Mouse (Mus musculus) bone marrow, adult 2 months (tissue): ENCODE data around the gene C4b.

Experiments used
- CTCF ChIP-seq: fragments of 200-500 bp; IDR thresholded peaks from 2 replicates; pipeline ENCODE4 v1.5.1; 2011; ENCODE audit warnings: low read length, control low read depth; ENCODE audit not compliant: control insufficient read depth, insufficient read depth
- POLR2A ChIP-seq: fragments of 200-500 bp; IDR thresholded peaks from 2 replicates; pipeline ENCODE4 v1.6.1; 2011; ENCODE audit warnings: low read depth, mild to moderate bottlenecking, control low read depth, low read length, borderline replicate concordance; ENCODE audit not compliant: control insufficient read depth

DNA sequence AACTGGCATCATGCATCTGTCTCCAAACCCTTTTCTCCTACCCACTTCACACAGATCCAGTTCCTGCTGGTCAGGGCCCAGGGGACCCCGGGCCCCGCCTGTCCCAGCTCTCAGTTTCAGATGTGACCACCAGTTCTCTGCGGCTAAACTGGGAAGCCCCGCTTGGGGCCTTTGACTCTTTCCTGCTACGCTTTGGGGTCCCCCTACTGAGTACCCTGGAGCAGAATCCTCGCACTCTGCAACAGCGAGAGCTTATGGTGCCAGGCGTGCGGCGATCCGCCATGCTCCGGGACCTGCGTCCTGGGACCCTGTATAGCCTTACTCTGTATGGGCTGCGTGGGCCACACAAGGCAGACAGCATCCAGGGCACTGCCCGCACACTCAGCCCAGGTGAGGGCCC is 27.4 kb downstream of the C4b start:
- TF ChIP-seq CTCF (no peak), POLR2A (no peak)
